Mouse (Mus musculus): ENCODE measurements around the gene Eaf1. TPM values are rescaled to one million over a fixed set of nuclear protein-coding genes. Genes with fewer than 3 reads are reported as not detected.
A peak's percentile ranks its signal among the peaks of the same experiment; 100 is the strongest.
"Not testable (repeated sequence)": the region's sequence is repeated elsewhere in the genome, so short reads cannot be mapped to it uniquely, and the experiment has no call there.

The Eaf1 gene
- total RNA-seq (2021) = 10 to 100 TPM; 12.2 to 12.6 TPM
- long read RNA-seq, experiment 1, full-length matches to known transcripts = 17 of 26 reads
- long read RNA-seq, experiment 1, partial matches to known transcripts = 7 of 26 reads
- long read RNA-seq, experiment 1, other reads (novel, unspliced or antisense) = 2 of 26 reads
- long read RNA-seq, experiment 2, full-length matches to known transcripts = 23 of 26 reads
- long read RNA-seq, experiment 2, partial matches to known transcripts = 2 of 26 reads
- long read RNA-seq, experiment 2, other reads (novel, unspliced or antisense) = 1 of 26 reads

GRCm38 (mm10) chr14:31494349-31494974 lies at the start of gene Eaf1:
TSS of gene Eaf1 (plus strand) at chr14:31494399.
- intact Hi-C loops (cut with DNase I) = no loop called here
- peak in 1 of 2 experiments; percentile 35 for DNase-seq

- no peak for DNase-seq
- intact Hi-C loops (cut with DNase I) = no loop called here
These were observed 45.2 kb upstream of the Eaf1 start for GRCm38 (mm10) chr14:31448994-31449393.

- intact Hi-C loops (cut with DNase I); DNase-seq: not testable (repeated sequence)
These were observed 40.3 kb upstream of the Eaf1 start for GRCm38 (mm10) chr14:31453946-31454345.

DNA sequence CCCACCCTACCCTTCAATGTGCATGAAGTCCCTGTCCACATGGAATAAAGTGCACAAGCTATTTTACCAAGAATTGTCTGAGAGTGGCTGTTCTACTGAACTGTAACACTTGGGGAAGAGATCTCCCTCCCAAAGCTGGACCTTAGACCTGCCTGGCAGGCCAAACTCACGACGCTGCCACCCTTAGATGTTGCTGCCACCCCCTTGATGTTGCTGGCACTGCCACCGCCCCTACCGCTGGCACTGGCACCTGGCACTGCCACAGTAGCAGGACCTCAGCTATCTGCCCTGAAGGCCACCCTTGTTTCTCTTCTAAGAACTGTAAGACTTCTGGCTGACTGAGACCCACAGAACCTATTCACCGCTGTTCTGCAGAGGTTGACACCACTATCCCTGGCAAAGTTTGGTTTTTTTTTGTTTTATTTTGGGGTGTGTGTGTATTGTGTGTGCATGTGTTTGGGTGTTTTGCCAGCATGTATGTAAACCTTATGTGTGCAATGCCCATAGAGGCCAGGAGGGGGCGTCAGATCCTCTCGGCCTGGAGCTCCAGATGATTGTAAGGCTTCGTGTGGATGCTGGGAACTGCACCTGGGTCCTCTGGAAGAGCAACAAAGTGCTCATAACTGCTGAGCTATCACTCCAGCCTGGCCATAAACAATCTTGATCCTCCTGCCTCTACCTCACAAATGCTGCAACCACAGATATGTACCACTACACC lies 39.2 kb upstream of the Eaf1 start:
- intact Hi-C loops (cut with DNase I) = no loop called here

GRCm38 (mm10) chr14:31456064-31456721 lies 38.0 kb upstream of the Eaf1 start:
- no peak for DNase-seq
- intact Hi-C loops (cut with DNase I) = no loop called here

More for the DNA sequence above, 39.2 kb upstream of the Eaf1 start:
- DNase-seq = no peak

DNA sequence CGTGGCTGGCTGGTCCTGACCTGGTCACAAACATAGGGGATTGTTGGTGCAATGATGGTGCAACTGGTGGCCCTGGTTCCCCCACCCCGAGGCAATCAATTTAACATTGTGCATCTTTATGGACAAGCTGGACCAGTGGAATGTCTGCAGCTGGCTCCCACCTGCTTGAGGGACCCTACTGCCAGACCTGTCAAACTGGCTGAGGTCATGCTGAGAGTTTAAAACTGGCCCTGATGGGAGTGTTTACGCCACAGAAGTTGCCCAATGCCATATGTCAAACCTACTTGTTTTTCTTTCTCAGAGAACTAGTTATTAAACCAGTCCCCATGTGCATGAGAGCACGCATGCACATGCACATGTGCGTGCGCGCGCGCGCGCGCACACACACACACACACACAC lies 36.2 kb upstream of the Eaf1 start:
- peak; percentile 42 to 55 for DNase-seq

GRCm38 (mm10) chr14:31462226-31462625 lies 32.0 kb upstream of the Eaf1 start:
- intact Hi-C loops (cut with DNase I) = not testable (repeated sequence)
- peak in 1 of 2 experiments; percentile 23 for DNase-seq

More for the DNA sequence above, 36.2 kb upstream of the Eaf1 start:
- intact Hi-C loops (cut with DNase I) = no loop called here

- intact Hi-C loops (cut with DNase I) = no loop called here
- DNase-seq = peak; percentile 40 to 54
These were observed 31.3 kb upstream of the Eaf1 start for GRCm38 (mm10) chr14:31462886-31463285.

DNA sequence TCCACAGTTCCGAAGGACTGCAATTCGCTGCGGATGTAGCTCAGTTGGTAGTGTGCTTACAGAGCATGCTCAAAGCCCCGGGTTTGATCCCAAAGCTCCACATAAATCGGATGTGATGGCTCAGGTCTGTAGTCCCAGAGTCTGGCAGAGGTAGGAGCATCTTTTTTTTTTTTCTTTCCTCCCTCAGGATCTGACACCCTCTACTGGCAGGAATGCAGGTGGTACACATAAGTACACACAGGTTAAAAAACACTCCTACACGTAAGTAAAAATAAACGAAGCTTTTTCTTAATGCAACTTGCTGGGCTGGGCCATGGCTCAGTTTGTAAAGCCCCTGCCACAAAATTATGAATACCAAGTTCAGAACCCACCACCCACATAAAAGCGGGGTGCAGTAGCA lies 30.0 kb upstream of the Eaf1 start:
- intact Hi-C loops (cut with DNase I) = no loop called here
- DNase-seq = peak in 1 of 2 experiments; percentile 26

- no peak for DNase-seq
- intact Hi-C loops (cut with DNase I) = loop anchor here (2.0 kb wide), 1 partner anchor 197 kb away; no protein-coding TSS in a partner anchor
These were observed 24.5 kb upstream of the Eaf1 start for GRCm38 (mm10) chr14:31469711-31470110.

- intact Hi-C loops (cut with DNase I) = loop anchor here (1.0 to 2.0 kb wide), 2 partner anchors 86 to 110 kb away; no protein-coding TSS in a partner anchor
These were observed 21.6 kb upstream of the Eaf1 start for GRCm38 (mm10) chr14:31472451-31473061.

DNA sequence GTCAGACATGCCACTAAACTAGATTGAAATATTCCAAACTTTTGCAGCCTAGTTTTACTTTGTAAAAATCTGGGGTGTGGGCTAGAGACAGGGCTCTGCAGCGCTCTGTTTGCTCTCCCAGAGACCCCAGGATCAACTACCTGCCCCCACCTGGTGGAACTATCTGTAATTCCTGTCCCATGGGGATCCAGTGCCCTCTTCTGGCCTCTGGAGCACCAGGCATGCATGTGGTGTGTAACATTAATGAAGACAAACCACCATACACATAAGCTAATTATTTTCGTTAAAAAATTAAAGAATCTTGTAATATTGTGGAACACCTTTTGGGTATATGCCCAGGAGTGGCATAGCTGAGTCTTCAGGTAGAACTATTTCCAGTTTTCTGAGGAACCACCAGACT lies 20.9 kb upstream of the Eaf1 start:
- intact Hi-C loops (cut with DNase I) = loop anchor here (2.0 kb wide), 1 partner anchor 110 kb away; no protein-coding TSS in a partner anchor
- DNase-seq = no peak

More at GRCm38 (mm10) chr14:31472451-31473061, 21.6 kb upstream of the Eaf1 start:
- DNase-seq = peak; percentile 48 to 76

- intact Hi-C loops (cut with DNase I) = no loop called here
- DNase-seq = no peak
These were observed 11.8 kb upstream of the Eaf1 start for GRCm38 (mm10) chr14:31482417-31482816.

DNA sequence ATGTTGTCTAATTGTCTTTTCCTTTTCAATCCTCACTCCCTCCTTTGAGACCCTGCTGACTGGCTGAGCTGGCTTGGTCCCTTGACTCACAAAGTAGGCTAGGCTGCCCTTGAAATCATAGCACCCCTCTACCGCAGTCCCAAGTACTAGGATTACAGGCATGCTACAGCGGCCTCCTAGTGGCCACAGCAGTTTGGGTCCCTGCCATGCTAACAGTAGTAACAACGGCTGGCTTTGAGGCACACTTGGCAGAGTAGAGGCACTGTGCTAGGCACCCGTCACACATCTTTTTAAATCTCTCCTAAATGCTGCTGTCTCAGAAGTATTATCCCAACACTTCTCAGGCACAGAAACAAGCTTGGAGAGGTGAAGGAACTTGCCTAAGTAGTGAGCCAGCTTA lies 7.7 kb upstream of the Eaf1 start:
- intact Hi-C loops (cut with DNase I) = no loop called here
- no peak for DNase-seq

GRCm38 (mm10) chr14:31488055-31488454 lies 6.1 kb upstream of the Eaf1 start:
- no peak for DNase-seq
- intact Hi-C loops (cut with DNase I) = no loop called here

DNA sequence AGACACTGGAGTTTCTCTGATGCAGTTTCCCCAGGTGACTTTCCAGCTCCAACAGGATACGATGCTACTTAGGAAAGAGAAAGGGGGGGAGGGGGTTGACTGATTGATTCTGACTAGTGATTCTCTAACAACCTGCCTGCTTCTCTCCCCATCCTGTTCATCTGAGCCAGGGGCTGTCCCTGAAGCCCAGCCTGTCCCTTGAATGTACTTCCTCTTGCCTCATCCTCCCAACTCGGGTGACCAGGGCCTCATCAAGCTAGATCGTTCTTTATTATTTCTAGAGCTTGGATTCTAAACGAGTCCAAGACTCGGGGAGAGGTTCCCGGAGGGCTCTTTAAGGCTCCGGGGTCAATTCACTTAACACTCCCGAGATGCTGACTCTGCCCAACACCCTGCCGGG lies 298 bp upstream of the Eaf1 start:
- DNase-seq = no peak
- intact Hi-C loops (cut with DNase I) = no loop called here

DNA sequence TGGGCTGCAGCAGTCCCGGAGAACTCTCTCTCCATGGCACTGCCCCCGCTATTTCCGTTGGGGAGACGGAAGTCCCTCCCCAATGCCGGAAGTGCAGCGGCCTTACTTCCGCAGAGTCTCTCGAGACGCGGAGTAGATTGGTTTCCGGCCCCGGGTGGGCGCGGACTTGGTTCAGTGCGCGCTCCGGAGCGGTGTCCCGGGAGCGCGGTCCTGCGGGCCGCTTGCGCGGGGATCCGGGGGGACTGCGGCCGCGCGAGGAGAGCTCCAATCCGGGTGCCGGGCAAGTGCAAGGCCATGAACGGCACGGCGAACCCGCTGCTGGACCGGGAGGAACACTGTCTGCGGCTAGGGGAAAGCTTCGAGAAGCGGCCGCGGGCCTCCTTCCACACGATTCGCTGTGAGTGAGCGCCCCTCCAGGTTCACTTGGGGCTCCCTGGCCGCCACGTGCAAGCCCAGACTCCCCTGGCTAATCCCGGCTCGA lies 816 bp downstream of the Eaf1 start, which contains the start of gene Mettl6:
Gene Mettl6, minus strand, starts transcription at position 66 of the 481 bp plus-strand sequence.
- peak; percentile 90 to 94 for DNase-seq
- intact Hi-C loops (cut with DNase I) = no loop called here

DNA sequence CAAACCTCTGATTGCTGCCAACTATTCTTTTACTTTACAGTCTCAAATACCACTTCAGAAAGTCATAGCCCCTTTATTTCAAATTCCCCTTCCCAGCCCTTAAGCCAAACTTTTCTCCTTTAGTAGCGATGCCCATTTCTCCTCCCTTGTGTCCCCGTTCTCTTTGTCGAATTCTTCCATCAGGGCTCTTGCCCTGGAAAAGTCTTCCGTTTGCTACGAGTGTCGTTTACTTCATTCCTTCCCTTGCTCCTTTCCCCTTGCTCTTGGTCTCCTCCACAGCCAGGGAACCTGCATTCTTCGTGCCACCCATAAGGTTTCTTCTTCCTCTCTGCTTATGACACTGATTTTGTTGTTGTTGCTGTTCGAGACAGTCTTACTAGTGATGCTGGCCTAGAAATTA lies 1.3 kb downstream of the Eaf1 start:
- peak in 1 of 2 experiments; percentile 10 for DNase-seq
- intact Hi-C loops (cut with DNase I) = no loop called here

- intact Hi-C loops (cut with DNase I) = no loop called here
- no peak for DNase-seq
These were observed 2.0 kb downstream of the Eaf1 start for GRCm38 (mm10) chr14:31496241-31496646.

GRCm38 (mm10) chr14:31499526-31499925 lies 5.3 kb downstream of the Eaf1 start:
- intact Hi-C loops (cut with DNase I) = no loop called here
- DNase-seq = no peak
